Mouse (Mus musculus) spleen, adult 2 months (tissue): Measurements from ENCODE around the gene Hist1h4a. TPM values are rescaled to one million over a fixed set of nuclear protein-coding genes. Genes with fewer than 3 reads are reported as not detected.
"Not testable (repeated sequence)": the region's sequence is repeated elsewhere in the genome, so short reads cannot be mapped to it uniquely, and the experiment has no call there.

Experiments used
- DNase-seq, 2 experiments: peaks; one replicate each; pipeline versions ENCODE4 v3.0.0 to v3.0.0-alpha.2; 2012 to 2021; ENCODE audit warnings: low spot score in 2 of 2, low read depth in 1 of 2
- H3K27ac ChIP-seq: fragments of 200-500 bp; 2 replicates; pipeline ENCODE4 v1.5.1; 2012; ENCODE audit warnings: low read length, inconsistent platforms; ENCODE audit not compliant: insufficient read depth
- H3K27me3 ChIP-seq: fragments of 200-500 bp; 2 replicates; pipeline ENCODE4 v1.6.1; 2012; ENCODE audit warnings: mild to moderate bottlenecking, moderate library complexity, low read length, inconsistent platforms; ENCODE audit not compliant: control insufficient read depth, insufficient read depth
- H3K36me3 ChIP-seq: fragments of 200-500 bp; 2 replicates; pipeline ENCODE4 v1.6.1; 2012; ENCODE audit warnings: mild to moderate bottlenecking, low read length, inconsistent platforms; ENCODE audit not compliant: control insufficient read depth, insufficient read depth
- H3K4me1 ChIP-seq: fragments of 200-500 bp; 2 replicates; pipeline ENCODE4 v1.6.1; 2011; ENCODE audit warnings: inconsistent platforms; ENCODE audit not compliant: control insufficient read depth, insufficient read depth, insufficient read length
- H3K4me3 ChIP-seq: fragments of 200-500 bp; 2 replicates; pipeline ENCODE4 v1.5.1; 2011; ENCODE audit warnings: mild to moderate bottlenecking, inconsistent platforms; ENCODE audit not compliant: insufficient read depth, insufficient read length; ENCODE audit errors: extremely low read depth
- CTCF ChIP-seq: fragments of 200-500 bp; IDR thresholded peaks from 2 replicates; pipeline ENCODE4 v1.5.1; 2011; ENCODE audit warnings: mild to moderate bottlenecking, inconsistent platforms; ENCODE audit not compliant: insufficient read depth, insufficient read length, insufficient replicate concordance; ENCODE audit errors: extremely low read depth
- POLR2A ChIP-seq: fragments of 200-500 bp; IDR thresholded peaks from 2 replicates; pipeline ENCODE4 v1.6.1; 2011; ENCODE audit warnings: low read depth, low read length, inconsistent platforms
- WGBS: fragments of 180-500 bp; shearing (Covaris S2); methylation state at CpG from one replicate; pipeline ENCODE4 v1.1.7; 2018; 5-methylcytosine and 5-hydroxymethylcytosine counted together
- polyA plus RNA-seq: library from polyadenylated mRNA; depleted of rRNA; stranded (reverse); fragments of >200 nt; gene quantifications from 2 replicates; pipeline ENCODE4 v1.2.3, GENCODE M21; 2012; rRNA removed

Gene Hist1h4a
- polyA plus RNA-seq, 1 experiment, result 16.1 TPM

DNA sequence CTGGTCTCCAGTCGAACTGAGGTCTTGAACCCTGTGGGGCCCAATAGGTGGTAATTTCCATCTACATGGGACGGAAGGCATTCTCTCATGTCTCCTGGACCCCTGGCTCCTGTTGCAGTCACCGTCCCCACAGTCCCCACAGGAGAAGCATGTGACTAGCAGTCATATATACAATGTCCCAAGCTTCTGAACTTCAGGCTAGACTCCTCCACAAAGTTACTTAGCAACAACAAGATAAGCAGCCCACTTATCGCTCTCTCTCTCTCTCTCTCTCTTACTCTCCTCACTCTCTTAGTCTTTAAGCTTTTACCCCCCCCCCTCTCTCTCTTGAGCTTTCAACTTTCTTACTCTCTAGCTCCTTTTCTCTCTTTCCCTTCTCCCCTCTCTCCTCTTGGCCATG, 36.8 kb downstream of the Hist1h4a start:
- TF ChIP-seq POLR2A (no peak), CTCF (no peak)
- DNase-seq, result no peak
- Histone ChIP-seq H3K4me1 (no peaks in the 10 kb centered on the region; the same call in 1 of the 2 replicates), H3K27me3 (no peaks in the 10 kb centered on the region), H3K36me3 (no peaks in the 10 kb centered on the region), H3K27ac (no peak overlapping the region), H3K4me3 (no peak overlapping the region)
- WGBS, result 87% methylated on average over 4 of the region's 4 CpGs

- H3K4me1 ChIP-seq, H3K4me3 ChIP-seq, DNase-seq, H3K27me3 ChIP-seq, H3K36me3 ChIP-seq: not testable (repeated sequence)
- WGBS, result 45% methylated on average over 2 of the region's 2 CpGs
- H3K27ac ChIP-seq, result peak overlapping the region; percentile 70
Observed at GRCm38 (mm10) chr13:23717593-23718245, 43.3 kb downstream of the Hist1h4a start.

GRCm38 (mm10) chr13:23717176-23717575, 43.9 kb downstream of the Hist1h4a start:
- H3K36me3 ChIP-seq, result no peaks in the 10 kb centered on the region
- peak overlapping the region; percentile 70 for H3K27ac ChIP-seq
- no peak overlapping the region for H3K4me3 ChIP-seq
- WGBS, result 72% methylated on average over 11 of the region's 11 CpGs
- H3K27me3 ChIP-seq, result no peaks in the 10 kb centered on the region
- no peak for DNase-seq
- H3K4me1 ChIP-seq, result peaks cover 1% of the 10 kb centered on the region; the same call in 1 of the 2 replicates
- no peak for TF ChIP-seq POLR2A
- no peak for TF ChIP-seq CTCF

DNA sequence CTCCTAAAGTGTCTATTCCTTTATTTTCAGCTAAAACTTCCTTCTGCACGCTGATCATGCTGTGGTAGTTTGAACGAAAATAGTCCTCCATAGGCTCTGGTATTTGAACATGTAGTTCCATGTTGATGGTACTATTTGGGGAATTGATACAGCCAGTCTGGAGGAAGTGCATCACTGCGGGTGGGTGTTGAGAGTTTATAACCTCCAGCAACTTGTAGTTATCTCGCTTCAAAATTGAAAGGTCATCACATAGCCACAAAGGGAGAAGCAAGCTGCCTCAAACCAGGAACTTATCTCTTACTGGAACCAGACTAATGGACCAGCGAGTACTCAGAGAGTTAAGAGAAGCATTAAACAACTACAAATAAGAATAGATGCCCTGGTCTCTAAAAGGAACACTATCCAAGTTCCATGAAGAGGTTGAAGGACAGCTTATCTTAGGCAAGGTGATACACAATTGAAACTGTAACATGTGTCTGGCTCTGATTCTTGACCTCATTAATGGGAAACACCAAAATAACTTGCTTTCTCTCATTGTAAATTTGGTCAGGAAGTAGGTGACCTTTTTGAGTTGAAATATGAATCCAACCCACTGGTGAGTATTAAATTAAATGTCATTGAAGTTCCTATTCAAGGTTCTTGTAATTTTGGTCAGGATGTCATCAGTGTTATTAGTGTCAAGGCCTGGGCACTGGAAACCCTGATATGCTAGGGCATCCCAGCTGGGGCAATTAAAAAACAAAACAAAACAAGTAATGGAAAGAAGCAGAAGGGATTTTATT, 44.6 kb downstream of the Hist1h4a start:
- Histone ChIP-seq H3K27me3 (no peaks in the 10 kb centered on the region), H3K27ac (peak overlapping the region; percentile 70; the same call in 1 of the 2 replicates), H3K4me3 (no peak overlapping the region), H3K4me1 (peaks cover 4% of the 10 kb centered on the region; the same call in 1 of the 2 replicates), H3K36me3 (no peaks in the 10 kb centered on the region)
- DNase-seq, result no peak
- WGBS, result 58% methylated on average over 5 of the region's 5 CpGs
- TF ChIP-seq POLR2A (no peak), CTCF (no peak)

Other genes starting within 250 kb of the Hist1h4a start
- gene Hist1h4h, start 230.2 kb downstream of the Hist1h4a start, polyA plus RNA-seq, result 26.5 and 53.6 TPM in 2 replicates
- 733 and 772 TPM in 2 replicates for gene Hist1h2af, start 227.3 kb downstream of the Hist1h4a start, polyA plus RNA-seq
- 34.4 and 52.1 TPM in 2 replicates for gene Hist1h3g, start 225.8 kb downstream of the Hist1h4a start, polyA plus RNA-seq
- 4.9 and 8.4 TPM in 2 replicates for gene Hist1h2bh, start 217.8 kb downstream of the Hist1h4a start, polyA plus RNA-seq
- 10.2 and 16.1 TPM in 2 replicates for gene Hist1h3f, start 217.2 kb downstream of the Hist1h4a start, polyA plus RNA-seq
- 24.8 and 33.8 TPM in 2 replicates for gene Hist1h4f, start 209.6 kb downstream of the Hist1h4a start, polyA plus RNA-seq
- gene Hist1h1d, start 208.0 kb downstream of the Hist1h4a start, polyA plus RNA-seq, result 0.30 and 0.39 TPM in 2 replicates
- 36.8 and 50.5 TPM in 2 replicates for gene Hist1h3e, start 198.9 kb downstream of the Hist1h4a start, polyA plus RNA-seq
- gene Hist1h2ae, start 190.0 kb downstream of the Hist1h4a start, polyA plus RNA-seq, result 15.5 and 23.4 TPM in 2 replicates
- gene Hist1h2bg, start 189.8 kb downstream of the Hist1h4a start, polyA plus RNA-seq, result 57.5 and 66.9 TPM in 2 replicates
- 26.2 and 28.3 TPM in 2 replicates for gene Hist1h2bf, start 187.0 kb downstream of the Hist1h4a start, polyA plus RNA-seq
- gene Hist1h2ad, start 186.8 kb downstream of the Hist1h4a start, polyA plus RNA-seq, result 12.2 and 23.2 TPM in 2 replicates
- gene Hist1h3d, start 185.5 kb downstream of the Hist1h4a start, polyA plus RNA-seq, result 20.9 and 27.9 TPM in 2 replicates
- gene Hist1h4d, start 179.6 kb downstream of the Hist1h4a start, polyA plus RNA-seq, result 19.1 and 20.9 TPM in 2 replicates
- 2.8 and 3.8 TPM in 2 replicates for gene Hist1h2be, start 140.1 kb downstream of the Hist1h4a start, polyA plus RNA-seq
- gene Hist1h1e, start 138.7 kb downstream of the Hist1h4a start, polyA plus RNA-seq, result 2.9 and 3.7 TPM in 2 replicates
- 1.2 and 2.0 TPM in 2 replicates for gene Hist1h2ac, start 77.3 kb downstream of the Hist1h4a start, polyA plus RNA-seq
- 41.8 and 44.4 TPM in 2 replicates for gene Hist1h2bc, start 77.0 kb downstream of the Hist1h4a start, polyA plus RNA-seq
- not detected in 2 replicates for gene Hist1h1t, start 65.4 kb downstream of the Hist1h4a start, polyA plus RNA-seq
- 20.0 and 33.6 TPM in 2 replicates for gene Hist1h4c, start 62.8 kb downstream of the Hist1h4a start, polyA plus RNA-seq
- 20.7 and 26.1 TPM in 2 replicates for gene Hfe, start 50.4 kb downstream of the Hist1h4a start, polyA plus RNA-seq
- gene Hist1h1c, start 22.4 kb downstream of the Hist1h4a start, polyA plus RNA-seq, result 20.9 and 25.5 TPM in 2 replicates
- 35.9 and 50.3 TPM in 2 replicates for gene Hist1h3c, start 15.6 kb downstream of the Hist1h4a start, polyA plus RNA-seq
- 23.7 and 32.9 TPM in 2 replicates for gene Hist1h2bb, start 14.5 kb downstream of the Hist1h4a start, polyA plus RNA-seq
- 28.4 and 40.3 TPM in 2 replicates for gene Hist1h2ab, start 10.1 kb downstream of the Hist1h4a start, polyA plus RNA-seq
- 54.9 and 68.9 TPM in 2 replicates for gene Hist1h3b, start 9.0 kb downstream of the Hist1h4a start, polyA plus RNA-seq
- 19.0 and 27.4 TPM in 2 replicates for gene Hist1h4b, start 4.2 kb downstream of the Hist1h4a start, polyA plus RNA-seq
- gene Hist1h3a, start 1.2 kb upstream of the Hist1h4a start, polyA plus RNA-seq, result 38.4 and 54.1 TPM in 2 replicates
- 1.3 and 1.5 TPM in 2 replicates for gene Hist1h1a, start 2.4 kb upstream of the Hist1h4a start, polyA plus RNA-seq
- gene Trim38, start 8.7 kb upstream of the Hist1h4a start, polyA plus RNA-seq, result not detected in 2 replicates
- gene Slc17a2, start 45.8 kb upstream of the Hist1h4a start, polyA plus RNA-seq, result not detected in 2 replicates
- gene Slc17a3, start 78.2 kb upstream of the Hist1h4a start, polyA plus RNA-seq, result 0.06 TPM in 1 of 2 replicates, not detected in the other
- 0.11 TPM in 1 of 2 replicates, not detected in the other for gene Slc17a1, start 106.5 kb upstream of the Hist1h4a start, polyA plus RNA-seq
- 0.07 and 0.13 TPM in 2 replicates for gene Slc17a4, start 153.8 kb upstream of the Hist1h4a start, polyA plus RNA-seq
- gene Hist1h2ba, start 172.9 kb upstream of the Hist1h4a start, polyA plus RNA-seq, result not detected in 2 replicates
- gene Hist1h2aa, start 173.2 kb upstream of the Hist1h4a start, polyA plus RNA-seq, result not detected in 2 replicates
- not detected in 2 replicates for gene Scgn, start 230.0 kb upstream of the Hist1h4a start, polyA plus RNA-seq